Mouse (Mus musculus): Measurements from ENCODE around the gene Immp2l.

- no peak for TF ChIP-seq TCF12 (IDR thresholded peaks at IDR 0.05; ENCODE audit: insufficient read depth, poor library complexity, severe bottlenecking)
- no peak for TF ChIP-seq POLR2AphosphoS2 (IDR thresholded peaks at IDR 0.05; ENCODE audit: insufficient read length, low read depth)
- no peak for TF ChIP-seq USF1 (IDR thresholded peaks at IDR 0.05; ENCODE audit: low read depth)
- no peak for TF ChIP-seq MAX (IDR thresholded peaks at IDR 0.05; ENCODE audit: low read depth)
- TF ChIP-seq POLR2A (IDR thresholded peaks at IDR 0.05; ENCODE audit: insufficient read length, low read depth) = no peak
- TF ChIP-seq MYOG (IDR thresholded peaks at IDR 0.05; ENCODE audit: control insufficient read depth in 1 of 3, insufficient read depth in 1 of 3, insufficient read length in 2 of 3, low read depth in 2 of 3) = no peak
- TF ChIP-seq E2F4 (IDR thresholded peaks at IDR 0.05; ENCODE audit: insufficient read depth) = no peak
- no peak for TF ChIP-seq MYOD1 (IDR thresholded peaks at IDR 0.05; ENCODE audit: control insufficient read depth in 1 of 3, insufficient read length in 2 of 3, low read depth in 2 of 3)
- no peak for TF ChIP-seq SRF (IDR thresholded peaks at IDR 0.05; ENCODE audit: control insufficient read depth, insufficient read length, low read depth)
- no peak for TF ChIP-seq CEBPB (IDR thresholded peaks at IDR 0.05; ENCODE audit: insufficient read depth, poor library complexity, severe bottlenecking)
- no peak for TF ChIP-seq REST (IDR thresholded peaks at IDR 0.05; ENCODE audit: insufficient read depth, insufficient read length)
These were observed 214.0 kb downstream of the Immp2l start for GRCm38 (mm10) chr12:41237880-41238279.

Data from myocyte (in vitro differentiated cells).